Mouse (Mus musculus) lung, embryonic 14.5 days (tissue): ENCODE measurements around the gene Raly. TPM values are rescaled to one million over a fixed set of nuclear protein-coding genes. Genes with fewer than 3 reads are reported as not detected.

ENCODE experiments used
- ATAC-seq: fragments of 200-750 bp; cut with Nextera tagmentation; 2 replicates; pipeline ENCODE4 v1.8.0; 2017; ENCODE audit warnings: mild to moderate bottlenecking, moderate TSS enrichment, moderate library complexity; ENCODE audit not compliant: insufficient read depth
- DNase-seq: peaks from one replicate; pipeline ENCODE4 v3.0.0-alpha.2; 2015
- H3K27ac ChIP-seq: fragments of 300-500 bp; sonication (generic); 2 replicates; pipeline ENCODE4 v1.5.1; 2014; ENCODE audit warnings: low read depth, mild to moderate bottlenecking, moderate library complexity
- H3K27me3 ChIP-seq: fragments of 300-500 bp; sonication (generic); 2 replicates; pipeline ENCODE4 v1.6.1; 2014; ENCODE audit warnings: low read length, control low read depth; ENCODE audit not compliant: insufficient read depth
- H3K36me3 ChIP-seq: fragments of 300-500 bp; sonication (generic); 2 replicates; pipeline ENCODE4 v1.6.1; 2014; ENCODE audit warnings: control low read depth; ENCODE audit not compliant: insufficient read depth
- H3K4me1 ChIP-seq: fragments of 300-500 bp; sonication (generic); 2 replicates; pipeline ENCODE4 v1.6.1; 2014; ENCODE audit warnings: antibody characterized with exemption, control low read depth; ENCODE audit not compliant: insufficient read depth
- H3K4me2 ChIP-seq: fragments of 300-500 bp; sonication (generic); 2 replicates; pipeline ENCODE4 v1.6.1; 2014; ENCODE audit warnings: mild to moderate bottlenecking
- H3K4me3 ChIP-seq: fragments of 300-500 bp; sonication (generic); 2 replicates; pipeline ENCODE4 v1.5.1; 2014; ENCODE audit warnings: low read depth, low read length
- H3K9ac ChIP-seq: fragments of 300-500 bp; sonication (generic); 2 replicates; pipeline ENCODE4 v1.6.1; 2014
- H3K9me3 ChIP-seq: fragments of 300-500 bp; sonication (generic); 2 replicates; pipeline ENCODE4 v1.6.1; 2016; ENCODE audit warnings: low read depth, low read length, control low read depth
- CTCF ChIP-seq: IDR thresholded peaks from 2 replicates; pipeline ENCODE4 v1.5.1; 2016; ENCODE audit warnings: antibody characterized with exemption, low read depth
- WGBS: fragments of 180-500 bp; shearing (Covaris S2); extraction: QIAGEN DNeasy Blood & Tissue Kit; methylation state at CpG from one replicate; pipeline ENCODE4 v1.1.7; 2014; 5-methylcytosine and 5-hydroxymethylcytosine counted together
- polyA plus RNA-seq: library from polyadenylated mRNA; unstranded; fragments of >200 nt; fragmentation: Nextera tagmentation; extraction: Ambion mirVana; gene quantifications from 2 replicates; pipeline ENCODE4 v1.2.1, GENCODE M21; 2014

Gene Raly
- polyA plus RNA-seq, 1 experiment from 2014 or later: 72.9 TPM

- peak; percentile 37 for ATAC-seq
- Histone ChIP-seq H3K27ac (peak overlapping the region; percentile 98), H3K4me1 (peaks cover 13% of the 10 kb centered on the region), H3K9ac (peak overlapping the region; percentile 93), H3K4me2 (peak overlapping the region; percentile 77), H3K36me3 (0 out of 2 replicates have a peak, but pooled peaks cover 3% of the 10 kb centered on the region), H3K4me3 (peak overlapping the region; percentile 99), H3K27me3 (no peaks in the 10 kb centered on the region), H3K9me3 (no peaks in the 10 kb centered on the region)
- no peak for TF ChIP-seq CTCF
- peak; percentile 83 for DNase-seq
- under 1% methylated on average over 66 of the region's 67 CpGs for WGBS
Observed at GRCm38 (mm10) chr2:154791661-154792642, 1.1 kb downstream of the Raly start.

GRCm38 (mm10) chr2:154803372-154803771, 12.5 kb downstream of the Raly start:
- H3K4me2 ChIP-seq: no peak overlapping the region
- H3K36me3 ChIP-seq: peaks cover 4% of the 10 kb centered on the region; the same call in 1 of the 2 replicates
- ATAC-seq (peak; percentile 63), DNase-seq (peak; percentile 57)
- H3K4me3 ChIP-seq: no peak overlapping the region
- H3K9me3 ChIP-seq: no peaks in the 10 kb centered on the region
- no peak overlapping the region for H3K9ac ChIP-seq
- 66% methylated on average over 1 of the region's 1 CpGs for WGBS
- no peak for TF ChIP-seq CTCF
- H3K4me1 ChIP-seq: peaks cover 3% of the 10 kb centered on the region; the same call in 1 of the 2 replicates
- H3K27ac ChIP-seq: no peak overlapping the region
- no peaks in the 10 kb centered on the region for H3K27me3 ChIP-seq

GRCm38 (mm10) chr2:154803845-154804244, 12.9 kb downstream of the Raly start:
- DNase-seq: no peak
- Histone ChIP-seq H3K9ac (no peak overlapping the region), H3K4me3 (no peak overlapping the region), H3K27me3 (no peaks in the 10 kb centered on the region), H3K4me1 (peaks cover 3% of the 10 kb centered on the region; the same call in 1 of the 2 replicates), H3K27ac (no peak overlapping the region), H3K4me2 (no peak overlapping the region), H3K9me3 (no peaks in the 10 kb centered on the region), H3K36me3 (peaks cover 4% of the 10 kb centered on the region; the same call in 1 of the 2 replicates)
- 34% methylated on average over 4 of the region's 4 CpGs for WGBS
- TF ChIP-seq CTCF: no peak
- no peak for ATAC-seq

- no peak for TF ChIP-seq CTCF
- H3K4me1 ChIP-seq: peaks cover 7% of the 10 kb centered on the region; the same call in 1 of the 2 replicates
- no peaks in the 10 kb centered on the region for H3K27me3 ChIP-seq
- no peak overlapping the region for H3K9ac ChIP-seq
- DNase-seq (no peak), ATAC-seq (no peak)
- H3K27ac ChIP-seq: no peak overlapping the region
- H3K9me3 ChIP-seq: no peaks in the 10 kb centered on the region
- 17% methylated on average over 1 of the region's 1 CpGs for WGBS
- no peaks in the 10 kb centered on the region; the same call in 1 of the 2 replicates for H3K36me3 ChIP-seq
- H3K4me3 ChIP-seq: no peak overlapping the region
- no peak overlapping the region for H3K4me2 ChIP-seq
Observed at GRCm38 (mm10) chr2:154807689-154808088, 16.8 kb downstream of the Raly start.

GRCm38 (mm10) chr2:154809107-154809762, 18.3 kb downstream of the Raly start:
- no peak overlapping the region for H3K9ac ChIP-seq
- 66% methylated on average over 1 of the region's 1 CpGs for WGBS
- no peak for TF ChIP-seq CTCF
- no peaks in the 10 kb centered on the region for H3K9me3 ChIP-seq
- H3K4me3 ChIP-seq: no peak overlapping the region
- no peaks in the 10 kb centered on the region; the same call in 1 of the 2 replicates for H3K36me3 ChIP-seq
- H3K27me3 ChIP-seq: no peaks in the 10 kb centered on the region
- peaks cover 7% of the 10 kb centered on the region; the same call in 1 of the 2 replicates for H3K4me1 ChIP-seq
- ATAC-seq (peak; percentile 47; the same call in 1 of the 2 replicates), DNase-seq (peak; percentile 46)
- no peak overlapping the region for H3K27ac ChIP-seq
- no peak overlapping the region for H3K4me2 ChIP-seq

- H3K9me3 ChIP-seq: no peaks in the 10 kb centered on the region
- no peak for DNase-seq
- no peaks in the 10 kb centered on the region for H3K27me3 ChIP-seq
- WGBS: 21% methylated on average over 1 of the region's 1 CpGs
- no peak overlapping the region for H3K4me3 ChIP-seq
- TF ChIP-seq CTCF: no peak
- H3K36me3 ChIP-seq: no peaks in the 10 kb centered on the region; the same call in 1 of the 2 replicates
- no peak overlapping the region for H3K9ac ChIP-seq
- 0 out of 2 replicates have a peak overlapping the region, but pooled peaks have one; percentile 3 for H3K27ac ChIP-seq
- no peak overlapping the region for H3K4me2 ChIP-seq
- peaks cover 7% of the 10 kb centered on the region; the same call in 1 of the 2 replicates for H3K4me1 ChIP-seq
- no peak for ATAC-seq
Observed at GRCm38 (mm10) chr2:154810821-154811220, 19.9 kb downstream of the Raly start.
